Mouse (Mus musculus): ENCODE measurements at regions not wholly inside any gene's neighbourhood (a gene's known extent, or its start where the extent isn't known, plus 50 kb on each side); places are given as distances from the start of the nearest gene placed in this dataset.

GRCm38 (mm10) chr13:99781616-99782015, 119.3 kb downstream of the Cartpt start:
- CTCF ChIA-PET: no interaction called here

DNA sequence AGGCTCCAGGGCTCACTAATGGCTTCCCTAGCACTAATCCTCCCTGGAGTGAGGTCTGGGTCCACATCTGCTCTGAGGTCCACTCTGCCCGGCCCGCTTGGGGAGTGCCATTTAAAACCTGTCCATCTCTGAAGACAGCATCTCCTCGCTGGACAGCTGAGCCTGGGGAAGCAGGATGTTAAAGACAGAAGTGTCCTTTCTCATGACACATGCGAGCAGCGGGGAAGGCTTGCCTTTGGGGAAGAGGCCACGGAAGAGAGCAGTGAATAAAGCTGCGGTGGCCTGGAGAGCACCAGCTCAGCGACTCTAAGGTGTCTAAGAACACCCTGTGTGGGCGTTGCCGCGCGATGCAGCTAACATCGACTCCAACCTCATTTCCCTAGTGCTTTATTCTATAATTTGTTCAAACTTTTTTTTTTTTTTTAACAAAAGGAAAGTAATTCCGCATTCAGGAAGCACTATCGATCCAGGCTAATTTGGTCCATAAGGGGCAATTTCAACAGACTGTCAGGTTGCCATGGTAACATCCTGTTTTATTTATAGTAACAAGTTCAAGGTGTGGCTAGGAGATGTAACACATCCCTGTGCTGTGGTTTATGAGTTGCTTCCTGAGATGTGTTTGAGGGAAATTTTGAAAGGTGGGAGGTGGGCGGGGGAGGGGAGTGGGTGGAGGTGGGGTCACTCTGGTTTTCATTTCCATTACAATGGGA, 120.0 kb downstream of the Cartpt start:
- CTCF ChIA-PET: no interaction called here

DNA sequence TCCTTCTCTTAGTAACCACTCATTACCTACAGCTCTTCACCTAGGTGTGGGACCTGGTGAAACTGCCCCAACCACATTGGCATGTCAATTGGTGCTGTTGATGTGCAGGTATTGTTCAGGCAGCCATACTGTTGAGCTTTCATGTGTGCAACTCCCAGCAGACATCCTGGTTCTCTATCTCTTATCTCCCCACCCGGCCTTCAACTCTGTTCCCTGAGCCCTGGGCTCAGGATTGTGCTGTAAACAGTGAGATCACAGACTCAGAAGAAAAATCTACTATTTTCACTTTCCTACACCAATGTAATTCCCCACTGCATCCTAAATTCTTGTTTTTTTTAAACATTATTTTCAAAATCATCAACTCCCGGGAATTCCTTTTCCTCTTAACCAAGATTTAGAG, 122.1 kb downstream of the Cartpt start:
- CTCF ChIA-PET: no interaction called here

DNA sequence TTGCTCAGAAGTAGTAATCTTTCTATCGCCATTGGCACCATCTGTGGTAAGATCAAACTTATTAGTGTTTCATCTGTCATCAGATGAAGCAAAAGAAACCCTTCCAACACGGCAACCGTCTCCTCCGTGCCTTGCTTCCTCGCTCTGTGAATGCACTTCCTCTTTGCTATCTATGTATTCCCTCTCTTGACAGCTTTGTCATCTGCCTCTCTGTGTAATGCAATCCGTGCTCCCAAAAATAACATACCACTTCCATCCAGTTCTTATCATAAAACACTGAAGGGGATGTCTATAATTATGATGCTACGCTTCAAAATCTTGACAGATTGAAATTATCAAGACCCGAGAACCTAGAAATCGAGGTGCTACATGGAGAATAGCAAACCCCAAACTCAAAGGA, 123.2 kb downstream of the Cartpt start:
- CTCF ChIA-PET: interaction anchor here (0.5 kb wide), 1 partner anchor 26 kb away, joined by 4 read pairs; no protein-coding TSS in a partner anchor

DNA sequence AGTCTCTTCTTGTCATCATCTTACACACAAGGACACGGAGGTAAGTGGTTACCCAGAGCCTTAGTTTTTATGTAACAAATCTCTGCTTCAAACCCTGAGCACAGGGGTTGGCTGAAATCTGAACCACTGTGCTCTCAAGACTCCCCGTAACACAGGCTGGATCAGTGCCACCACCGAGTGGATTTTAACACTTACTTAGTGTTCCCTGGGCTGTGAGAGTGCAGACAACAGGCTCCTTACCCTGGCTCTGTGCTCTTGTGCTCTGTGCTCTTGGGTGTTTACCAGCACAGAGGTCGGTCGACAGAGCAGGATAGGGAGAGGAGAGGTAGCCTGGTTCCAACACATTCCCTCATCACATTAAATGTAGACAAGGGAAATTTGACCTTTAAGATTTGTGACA, 134.9 kb downstream of the Cartpt start:
- CTCF ChIA-PET: no interaction called here

GRCm38 (mm10) chr13:99764764-99765163, 136.1 kb downstream of the Cartpt start:
- CTCF ChIA-PET: no interaction called here

DNA sequence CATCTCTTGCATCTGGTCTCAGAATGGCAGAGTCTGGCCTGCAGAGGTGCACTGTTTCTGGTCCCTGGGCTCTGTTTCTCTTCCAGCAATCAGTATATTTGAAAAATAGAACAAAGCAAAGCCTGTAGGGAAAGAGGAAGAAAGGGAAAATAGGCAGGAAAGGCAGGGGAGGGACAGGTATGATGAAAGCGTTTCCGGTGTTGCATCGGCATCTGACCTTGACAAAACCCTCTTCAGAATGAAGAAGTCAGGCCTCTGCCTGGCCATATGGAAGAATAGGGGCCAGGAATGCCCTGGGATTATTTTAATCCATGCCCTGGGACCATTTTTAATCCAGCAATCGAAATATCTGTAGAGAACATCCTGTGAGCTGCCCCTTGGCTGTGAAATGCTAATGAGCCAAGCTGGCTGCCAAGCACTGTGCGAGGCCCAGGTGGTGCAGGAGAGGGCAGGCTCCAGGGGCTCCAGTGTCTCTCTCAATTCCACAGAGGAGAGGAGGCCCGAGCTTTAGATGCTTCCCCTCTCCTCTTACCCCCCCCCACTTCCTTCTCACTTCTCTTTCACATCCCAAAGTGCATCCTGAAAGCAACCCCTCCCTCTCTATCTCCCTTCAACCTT, 136.7 kb downstream of the Cartpt start:
- CTCF ChIA-PET: no interaction called here

- CTCF ChIA-PET: no interaction called here
These were observed 139.0 kb downstream of the Cartpt start for GRCm38 (mm10) chr13:99761843-99762242.

- CTCF ChIA-PET: no interaction called here
These were observed 139.5 kb downstream of the Cartpt start for GRCm38 (mm10) chr13:99761423-99761822.

DNA sequence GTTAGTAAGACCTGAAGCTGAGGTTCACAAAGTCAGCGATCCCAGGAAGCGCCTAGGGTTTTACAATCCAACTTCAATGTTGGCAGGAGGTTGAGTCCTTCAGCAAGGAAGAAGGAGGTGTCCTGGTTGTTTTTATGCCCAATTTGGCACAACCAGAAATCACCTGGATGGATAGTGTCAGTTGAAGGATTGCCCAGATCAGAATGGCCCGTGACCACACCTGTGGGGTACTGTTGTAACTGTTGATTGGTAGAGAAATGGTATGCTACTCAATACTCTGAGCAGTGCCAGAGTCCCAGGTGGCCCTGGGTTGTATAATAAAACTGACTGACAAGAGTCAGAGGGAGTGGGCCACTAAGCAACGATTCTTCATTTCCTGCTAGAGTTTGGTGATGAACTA, 140.2 kb downstream of the Cartpt start:
- CTCF ChIA-PET: no interaction called here

GRCm38 (mm10) chr13:99759256-99760044, 141.4 kb downstream of the Cartpt start:
- CTCF ChIA-PET: no interaction called here

GRCm38 (mm10) chr13:99754701-99755100, 146.2 kb downstream of the Cartpt start:
- CTCF ChIA-PET: no interaction called here

DNA sequence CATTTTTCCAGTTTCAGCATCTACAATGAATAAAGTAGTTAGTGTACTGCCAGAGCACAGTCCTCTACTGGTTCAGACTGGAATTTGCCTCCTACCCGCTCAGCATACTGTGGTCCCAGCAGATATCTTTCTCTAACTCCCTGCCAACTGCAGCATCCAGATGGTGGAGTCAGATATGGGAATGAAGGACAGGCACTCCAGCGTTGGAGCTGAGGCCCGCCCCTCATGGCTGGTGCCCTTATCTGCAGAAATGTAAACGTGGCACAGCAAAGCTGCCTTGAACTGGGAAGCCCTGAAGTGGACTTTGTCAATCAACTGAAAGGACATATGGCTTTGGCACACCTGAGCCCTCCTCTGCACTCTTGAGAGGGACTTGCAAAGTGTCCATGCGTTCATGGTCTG, 146.6 kb downstream of the Cartpt start:
- CTCF ChIA-PET: no interaction called here

DNA sequence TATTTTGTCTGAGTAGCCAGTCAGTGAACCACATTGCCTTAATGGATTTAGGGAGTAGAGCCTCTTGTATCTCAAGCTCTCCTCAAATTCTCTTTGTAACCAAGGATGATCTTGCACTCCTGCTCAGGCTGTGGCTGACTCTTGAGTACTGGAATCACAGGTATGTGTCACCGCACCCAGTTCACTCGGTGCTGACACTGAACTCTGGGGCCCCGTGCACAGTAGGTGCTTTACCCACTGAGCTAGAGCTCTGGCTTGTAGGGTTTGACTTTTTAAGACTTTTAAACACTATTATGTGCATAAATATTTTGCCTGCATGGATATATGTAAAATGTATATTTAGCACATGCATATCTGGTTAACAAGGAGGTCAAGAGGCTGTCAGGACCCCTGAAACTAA, 147.4 kb downstream of the Cartpt start:
- CTCF ChIA-PET: no interaction called here

DNA sequence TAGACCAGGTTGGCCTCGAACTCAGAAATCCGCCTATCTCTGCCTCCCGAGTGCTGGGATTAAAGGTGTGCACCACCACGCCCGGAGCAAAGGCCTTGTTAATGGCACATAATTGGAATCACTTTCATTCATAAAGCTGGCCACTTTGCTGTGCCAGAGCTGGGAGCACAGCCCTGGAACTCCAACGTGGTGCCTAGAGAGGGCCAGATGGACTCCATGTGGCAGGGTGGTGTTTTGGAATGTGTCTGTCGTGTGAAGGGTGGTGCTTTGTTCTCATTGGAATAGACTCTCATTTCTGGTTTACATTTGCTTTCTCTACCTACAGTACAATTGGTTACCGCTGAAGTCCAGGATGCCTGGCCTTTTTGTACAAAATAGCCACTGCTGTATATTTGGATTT, 150.2 kb downstream of the Cartpt start:
- CTCF ChIA-PET: no interaction called here

DNA sequence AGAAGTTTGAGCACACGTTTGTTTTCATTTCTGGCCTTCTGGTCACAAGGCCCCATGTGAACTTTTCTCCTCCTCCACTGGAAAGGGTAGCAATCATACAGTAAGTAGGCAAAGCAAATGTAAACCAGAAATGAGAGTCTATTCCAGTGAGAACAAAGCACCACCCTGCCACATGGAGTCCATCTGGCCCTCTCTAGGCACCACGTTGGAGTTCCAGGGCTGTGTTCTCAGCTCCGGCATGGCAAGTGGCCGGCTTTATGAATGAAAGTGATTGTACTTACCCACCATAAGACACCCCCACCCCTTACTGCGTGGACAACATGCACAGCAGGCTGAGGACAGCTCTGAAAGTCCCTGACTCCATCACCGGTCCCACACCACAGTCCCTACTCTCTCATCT, 151.5 kb downstream of the Cartpt start:
- CTCF ChIA-PET: no interaction called here

GRCm38 (mm10) chr13:99748128-99748527, 152.8 kb downstream of the Cartpt start:
- CTCF ChIA-PET: no interaction called here

- CTCF ChIA-PET: no interaction called here
These were observed 155.4 kb downstream of the Cartpt start for GRCm38 (mm10) chr13:99745526-99745925.

GRCm38 (mm10) chr13:99744790-99745120, 156.1 kb downstream of the Cartpt start:
- CTCF ChIA-PET: no interaction called here

DNA sequence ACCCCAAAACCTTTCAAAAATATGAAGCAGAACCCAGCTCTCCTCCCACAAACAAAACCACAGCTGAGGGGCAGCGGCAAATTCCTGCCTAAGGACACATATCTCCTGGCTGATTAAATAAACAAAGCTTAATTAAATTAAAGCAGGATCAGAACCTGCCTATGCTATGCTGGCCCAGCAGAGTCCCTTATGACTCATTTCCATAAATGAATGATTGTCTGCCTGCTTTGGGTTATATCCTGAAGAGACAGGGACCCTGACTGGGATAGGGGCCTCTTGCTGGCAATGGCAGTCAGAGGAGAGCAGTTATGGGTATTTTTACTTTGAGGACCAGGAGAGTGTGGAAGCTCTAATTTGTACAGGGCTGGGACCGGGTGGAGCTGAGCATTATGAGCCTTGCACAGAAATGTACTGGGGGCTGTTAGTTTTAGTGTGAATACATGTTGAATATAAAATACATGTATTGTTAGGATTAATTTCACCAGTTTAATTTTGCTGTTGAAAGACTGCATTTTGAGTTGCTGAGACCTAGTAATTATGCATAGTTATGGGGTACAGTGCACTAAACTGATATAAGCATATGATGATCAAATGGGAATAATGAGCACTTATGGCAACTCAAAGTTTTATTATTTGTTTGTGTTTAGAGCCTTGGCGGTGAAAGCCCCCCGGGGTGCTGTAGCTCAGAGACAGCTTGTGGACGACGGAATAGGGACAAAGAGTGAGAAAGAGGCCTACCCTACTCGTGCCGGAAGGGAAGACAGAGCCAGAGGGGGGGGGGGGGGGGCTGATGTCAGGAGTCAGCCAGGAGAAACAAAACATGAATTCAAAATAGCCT, 156.7 kb downstream of the Cartpt start:
- CTCF ChIA-PET: no interaction called here

- CTCF ChIA-PET: no interaction called here
These were observed 158.4 kb downstream of the Cartpt start for GRCm38 (mm10) chr13:99742507-99742906.

DNA sequence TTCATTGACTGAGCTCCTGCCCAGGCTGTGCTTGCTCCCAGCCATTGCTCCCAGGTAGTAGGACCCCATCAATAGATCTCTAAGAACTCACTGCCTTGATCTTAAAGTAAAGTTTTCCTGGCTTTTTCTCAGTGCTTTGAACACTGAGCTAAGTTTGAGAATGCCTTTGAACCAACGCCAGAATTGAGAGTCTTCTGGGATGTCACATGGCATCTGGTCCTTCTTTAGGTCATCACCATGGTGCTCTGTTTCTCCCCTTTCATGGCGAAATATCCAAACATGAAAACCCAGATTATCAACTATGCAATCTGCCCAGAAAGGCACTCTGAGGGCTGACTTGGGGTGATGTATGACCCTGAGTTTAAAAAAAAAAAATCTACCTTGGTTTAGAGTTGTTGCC, 158.9 kb downstream of the Cartpt start:
- CTCF ChIA-PET: no interaction called here

- CTCF ChIA-PET: no interaction called here
These were observed 161.5 kb downstream of the Cartpt start for GRCm38 (mm10) chr13:99739420-99739819.
